Mouse (Mus musculus) 416B (cell line): ENCODE measurements around the gene Scd2.

ENCODE experiments used
- DNase-seq: peaks from one replicate; pipeline ENCODE4 v3.0.0; 2011; ENCODE audit warnings: low read depth

The Scd2 gene

GRCm38 (mm10) chr19:44312007-44312360, 18.5 kb downstream of the Scd2 start:
- DNase-seq: no peak

GRCm38 (mm10) chr19:44313066-44313465, 19.6 kb downstream of the Scd2 start:
- no peak for DNase-seq

- no peak for DNase-seq
Measured at GRCm38 (mm10) chr19:44314327-44314759, 20.9 kb downstream of the Scd2 start.

- no peak for DNase-seq
Measured at GRCm38 (mm10) chr19:44314871-44315414, 21.5 kb downstream of the Scd2 start.

- DNase-seq: no peak
Measured at GRCm38 (mm10) chr19:44316752-44317315, 23.4 kb downstream of the Scd2 start.

GRCm38 (mm10) chr19:44317391-44317790, 23.9 kb downstream of the Scd2 start:
- DNase-seq: no peak

GRCm38 (mm10) chr19:44318545-44318944, 25.1 kb downstream of the Scd2 start:
- DNase-seq: no peak

GRCm38 (mm10) chr19:44320316-44320715, 26.8 kb downstream of the Scd2 start:
- DNase-seq: no peak

- DNase-seq: no peak
Measured at GRCm38 (mm10) chr19:44321201-44321600, 27.7 kb downstream of the Scd2 start.

- DNase-seq: no peak
Measured at GRCm38 (mm10) chr19:44321631-44322030, 28.2 kb downstream of the Scd2 start.

GRCm38 (mm10) chr19:44329566-44329965, 36.1 kb downstream of the Scd2 start:
- no peak for DNase-seq

- DNase-seq: peak; percentile 4
Measured at GRCm38 (mm10) chr19:44331128-44331527, 37.7 kb downstream of the Scd2 start.

- peak; percentile 91 for DNase-seq
Measured at GRCm38 (mm10) chr19:44331911-44332310, 38.4 kb downstream of the Scd2 start.

- DNase-seq: no peak
Measured at GRCm38 (mm10) chr19:44332326-44332725, 38.9 kb downstream of the Scd2 start.

GRCm38 (mm10) chr19:44332833-44333623, 39.6 kb downstream of the Scd2 start, which contains the start of gene Scd4:
TSS of gene Scd4 (plus strand) at chr19:44333092.
- DNase-seq: no peak

- DNase-seq: no peak
Measured at GRCm38 (mm10) chr19:44333991-44334390, 40.5 kb downstream of the Scd2 start.

GRCm38 (mm10) chr19:44335876-44336662, 42.6 kb downstream of the Scd2 start:
- DNase-seq: no peak

- DNase-seq: no peak
Measured at GRCm38 (mm10) chr19:44349689-44350088, 56.2 kb downstream of the Scd2 start.

GRCm38 (mm10) chr19:44351756-44352155, 58.3 kb downstream of the Scd2 start:
- DNase-seq: no peak
